Mouse (Mus musculus): Measurements from ENCODE around the gene Akirin2. TPM values are rescaled to one million over a fixed set of nuclear protein-coding genes. Genes with fewer than 3 reads are reported as not detected.

Akirin2 gene
- polyA plus RNA-seq (2015; fragmentation: Nextera tagmentation; extraction: Ambion mirVana): 24.0 and 26.2 TPM in 2 replicates

DNA sequence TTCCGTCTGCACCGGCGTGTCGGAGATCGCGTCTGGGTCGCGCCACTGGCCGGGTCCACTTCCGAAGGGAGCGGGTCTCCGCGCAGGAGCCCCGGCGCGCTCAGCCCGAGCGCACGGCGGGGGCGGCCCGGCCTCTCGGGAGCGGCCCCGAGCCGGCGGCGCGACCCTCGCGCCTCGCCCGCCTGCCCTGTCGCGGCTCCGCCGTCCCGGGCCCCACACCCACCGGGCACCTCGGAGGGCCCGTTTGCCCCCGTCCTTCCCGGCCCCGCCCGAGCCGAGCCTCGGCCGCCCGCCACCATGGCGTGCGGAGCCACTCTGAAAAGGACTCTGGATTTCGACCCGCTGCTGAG is at the start of gene Akirin2:
Akirin2 (plus strand) TSS at position 190 of the 350 bp plus-strand sequence.
- Histone ChIP-seq H3K4me2 (peak within 1 kb of the TSS; percentile 81), H3K9ac (peak within 1 kb of the TSS; percentile 97), H3K36me3 (peaks cover 9% of the 10 kb centered on the region; the same call in 1 of the 2 replicates), H3K9me3 (replicated peaks) (no peaks in the 10 kb centered on the region), H3K27ac (peak within 1 kb of the TSS; percentile 92), H3K4me3 (replicated peaks) (peak within 1 kb of the TSS; percentile 90), H3K27me3 (no peaks in the 10 kb centered on the region), H3K4me1 (replicated peaks) (peaks cover 34% of the 10 kb centered on the region)
- DNase-seq (no peak), ATAC-seq (ENCODE audit: low read depth) (peak; percentile 70)
- WGBS (ENCODE audit: insufficient replicate concordance): under 1% methylated on average over 34 of the region's 53 CpGs

DNA sequence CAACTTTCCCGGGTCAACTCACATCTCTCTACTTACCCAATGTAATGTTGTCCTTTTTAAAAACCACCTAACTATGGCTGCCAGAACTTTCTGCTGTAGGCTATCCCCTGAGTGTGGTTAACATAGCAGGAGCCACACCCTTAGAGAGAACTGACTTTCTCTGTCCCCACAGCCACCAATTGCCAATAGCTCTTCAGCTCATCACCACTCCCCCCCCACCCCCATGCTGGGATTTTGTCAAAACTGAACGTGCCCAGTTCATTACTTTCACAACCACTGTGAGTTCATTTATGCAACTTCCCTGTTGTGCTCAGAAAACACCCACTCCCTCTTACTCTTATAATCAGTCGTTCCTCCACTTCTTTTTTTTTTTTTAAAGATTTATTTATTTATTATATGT is 40.4 kb upstream of the Akirin2 start:
- DNase-seq: no peak
- Histone ChIP-seq H3K9ac (no peak overlapping the region), H3K4me3 (replicated peaks) (no peak overlapping the region), H3K27me3 (no peaks in the 10 kb centered on the region), H3K4me1 (replicated peaks) (no peaks in the 10 kb centered on the region), H3K4me2 (no peak overlapping the region), H3K27ac (no peak overlapping the region), H3K9me3 (replicated peaks) (no peaks in the 10 kb centered on the region), H3K36me3 (no peaks in the 10 kb centered on the region)
- no peak for ATAC-seq (ENCODE audit: low read depth)
- WGBS (ENCODE audit: insufficient replicate concordance): 55% methylated on average over 3 of the region's 3 CpGs

DNA sequence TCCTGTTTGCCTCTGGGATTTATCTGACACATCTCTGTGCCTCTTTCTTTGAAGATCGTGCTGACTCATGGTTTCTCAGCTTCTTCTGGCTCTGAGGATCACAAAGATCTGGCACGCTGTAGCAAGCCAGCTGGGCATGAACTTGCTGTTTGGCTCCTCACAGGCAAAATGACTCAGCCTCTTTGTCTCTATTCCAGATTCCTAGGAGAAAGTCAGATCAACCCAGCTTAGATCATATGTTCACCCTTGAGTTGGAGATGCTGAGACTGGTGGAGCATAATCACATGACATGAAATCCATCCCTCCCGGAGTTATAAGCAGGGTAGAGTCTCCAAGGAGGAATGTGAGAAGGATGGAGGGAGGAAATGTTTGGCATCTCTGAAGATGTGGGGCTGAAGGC is 27.9 kb upstream of the Akirin2 start:
- no peak overlapping the region for H3K27ac ChIP-seq
- H3K27me3 ChIP-seq: no peaks in the 10 kb centered on the region
- H3K36me3 ChIP-seq: no peaks in the 10 kb centered on the region
- no peak overlapping the region for H3K9ac ChIP-seq
- no peaks in the 10 kb centered on the region for H3K4me1 ChIP-seq (replicated peaks)
- H3K9me3 ChIP-seq (replicated peaks): no peaks in the 10 kb centered on the region
- DNase-seq (no peak), ATAC-seq (ENCODE audit: low read depth) (no peak)
- H3K4me2 ChIP-seq: no peak overlapping the region
- WGBS (ENCODE audit: insufficient replicate concordance): 51% methylated on average over 3 of the region's 3 CpGs
- H3K4me3 ChIP-seq (replicated peaks): no peak overlapping the region

DNA sequence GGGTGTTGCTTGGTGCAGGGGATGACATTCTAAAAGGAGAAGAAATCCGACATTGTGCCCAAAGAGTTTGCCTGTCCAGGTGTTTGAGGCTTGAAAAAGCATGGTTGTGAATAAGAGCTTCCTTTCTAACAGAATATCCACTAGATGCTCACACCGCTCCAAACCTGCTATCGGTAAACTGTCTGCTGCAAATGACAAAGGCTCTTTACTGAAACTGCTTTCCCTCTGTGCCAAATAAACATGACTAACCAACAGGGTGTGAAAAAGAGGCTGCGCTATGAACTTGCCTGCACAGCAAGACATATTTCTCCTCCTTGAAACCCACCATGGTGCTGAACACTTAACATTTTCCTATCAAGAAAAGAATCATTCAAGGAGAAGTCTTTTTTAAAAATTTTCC is 27.2 kb upstream of the Akirin2 start:
- 81% methylated on average over 4 of the region's 4 CpGs for WGBS (ENCODE audit: insufficient replicate concordance)
- DNase-seq (no peak), ATAC-seq (ENCODE audit: low read depth) (no peak)
- Histone ChIP-seq H3K27ac (no peak overlapping the region), H3K9me3 (replicated peaks) (no peaks in the 10 kb centered on the region), H3K4me3 (replicated peaks) (no peak overlapping the region), H3K9ac (no peak overlapping the region), H3K4me2 (no peak overlapping the region), H3K4me1 (replicated peaks) (no peaks in the 10 kb centered on the region), H3K27me3 (no peaks in the 10 kb centered on the region), H3K36me3 (no peaks in the 10 kb centered on the region)

DNA sequence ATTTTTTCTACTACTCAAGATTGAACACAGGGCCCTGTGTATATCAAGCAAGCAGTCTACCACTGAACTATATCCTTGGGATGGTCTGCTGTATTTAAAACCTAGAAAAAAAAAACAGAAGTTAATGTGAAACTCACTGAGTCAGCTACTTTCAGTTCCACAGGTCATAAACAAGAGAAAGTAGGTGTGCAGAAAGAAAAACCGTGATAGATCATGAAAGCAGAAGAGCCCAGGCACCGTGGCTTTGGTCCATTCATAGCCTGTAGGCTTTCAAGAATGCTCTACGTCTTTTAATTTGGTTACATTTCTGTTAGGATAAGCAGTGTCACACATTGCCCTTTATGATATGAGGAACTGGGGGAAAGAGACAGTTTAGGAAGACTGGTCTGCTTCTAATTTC is 24.0 kb upstream of the Akirin2 start:
- H3K9ac ChIP-seq: no peak overlapping the region
- no peak overlapping the region for H3K4me3 ChIP-seq (replicated peaks)
- H3K27me3 ChIP-seq: no peaks in the 10 kb centered on the region
- no peaks in the 10 kb centered on the region for H3K9me3 ChIP-seq (replicated peaks)
- no peak overlapping the region for H3K4me2 ChIP-seq
- H3K36me3 ChIP-seq: no peaks in the 10 kb centered on the region
- 51% methylated on average over 3 of the region's 3 CpGs for WGBS (ENCODE audit: insufficient replicate concordance)
- H3K4me1 ChIP-seq (replicated peaks): no peaks in the 10 kb centered on the region
- H3K27ac ChIP-seq: no peak overlapping the region
- ATAC-seq (ENCODE audit: low read depth) (no peak), DNase-seq (no peak)

DNA sequence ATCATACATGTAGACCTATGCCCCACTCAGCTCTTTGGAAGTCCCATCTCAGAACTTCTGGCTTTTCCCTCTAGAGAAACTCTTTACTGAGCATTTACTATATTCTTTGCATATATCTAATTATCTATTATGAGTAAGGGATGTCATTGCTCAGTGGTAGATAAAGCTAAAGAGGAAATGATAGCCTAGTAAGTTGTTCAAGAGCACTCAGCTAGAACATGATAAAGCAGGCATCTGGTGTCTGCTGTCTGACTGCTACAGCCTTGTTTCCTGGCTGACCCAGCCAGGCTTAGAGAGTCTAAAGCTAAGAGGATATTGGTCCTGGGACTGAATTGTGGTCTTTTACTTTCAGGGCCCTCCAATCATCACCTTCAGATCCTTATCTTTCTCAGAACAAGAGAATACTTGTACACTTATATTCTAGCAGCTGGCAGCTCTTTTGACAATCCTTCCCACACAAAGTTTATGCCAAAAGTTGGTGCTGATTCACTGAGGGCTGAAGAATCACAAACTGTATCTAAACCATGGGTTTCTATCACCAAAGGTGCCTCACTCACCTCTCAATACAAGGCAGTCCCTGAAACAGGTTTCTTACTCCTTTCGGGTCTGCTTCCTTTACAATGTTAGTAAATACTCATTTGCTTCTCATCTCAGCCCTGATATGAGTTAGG is 22.2 kb upstream of the Akirin2 start:
- 59% methylated on average over 1 of the region's 1 CpGs for WGBS (ENCODE audit: insufficient replicate concordance)
- ATAC-seq (ENCODE audit: low read depth): no peak

DNA sequence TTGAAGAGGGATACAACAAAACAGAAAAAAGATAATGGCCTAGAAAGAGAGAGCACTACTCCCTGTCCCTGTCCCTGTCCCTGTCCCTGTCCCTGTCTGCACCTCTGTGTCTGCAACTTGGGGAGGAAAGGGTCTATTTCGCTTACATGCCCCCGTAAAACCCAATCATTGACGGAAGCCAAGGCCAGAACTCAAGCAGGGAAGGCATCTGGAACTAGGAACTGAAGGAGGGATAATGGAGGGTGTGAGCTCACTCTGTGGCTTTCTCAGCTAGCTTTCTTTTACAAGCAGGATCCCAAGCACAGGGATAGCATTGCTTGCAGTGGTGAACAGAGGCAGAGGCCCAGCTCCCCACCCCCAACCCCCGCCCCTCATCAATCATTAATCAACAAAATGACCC is 21.4 kb upstream of the Akirin2 start:
- Histone ChIP-seq H3K27ac (no peak overlapping the region), H3K27me3 (no peaks in the 10 kb centered on the region), H3K9ac (no peak overlapping the region), H3K4me3 (replicated peaks) (no peak overlapping the region), H3K36me3 (no peaks in the 10 kb centered on the region), H3K4me1 (replicated peaks) (no peaks in the 10 kb centered on the region), H3K9me3 (replicated peaks) (no peaks in the 10 kb centered on the region), H3K4me2 (no peak overlapping the region)
- 50% methylated on average over 4 of the region's 4 CpGs for WGBS (ENCODE audit: insufficient replicate concordance)
- DNase-seq (no peak), ATAC-seq (ENCODE audit: low read depth) (no peak)

More for the DNA sequence above, 22.2 kb upstream of the Akirin2 start:
- H3K9me3 ChIP-seq (replicated peaks): no peaks in the 10 kb centered on the region
- no peak for DNase-seq
- H3K27me3 ChIP-seq: no peaks in the 10 kb centered on the region
- no peak overlapping the region for H3K4me2 ChIP-seq
- H3K9ac ChIP-seq: no peak overlapping the region
- H3K4me3 ChIP-seq (replicated peaks): no peak overlapping the region
- H3K36me3 ChIP-seq: no peaks in the 10 kb centered on the region
- H3K27ac ChIP-seq: no peak overlapping the region
- no peaks in the 10 kb centered on the region for H3K4me1 ChIP-seq (replicated peaks)

DNA sequence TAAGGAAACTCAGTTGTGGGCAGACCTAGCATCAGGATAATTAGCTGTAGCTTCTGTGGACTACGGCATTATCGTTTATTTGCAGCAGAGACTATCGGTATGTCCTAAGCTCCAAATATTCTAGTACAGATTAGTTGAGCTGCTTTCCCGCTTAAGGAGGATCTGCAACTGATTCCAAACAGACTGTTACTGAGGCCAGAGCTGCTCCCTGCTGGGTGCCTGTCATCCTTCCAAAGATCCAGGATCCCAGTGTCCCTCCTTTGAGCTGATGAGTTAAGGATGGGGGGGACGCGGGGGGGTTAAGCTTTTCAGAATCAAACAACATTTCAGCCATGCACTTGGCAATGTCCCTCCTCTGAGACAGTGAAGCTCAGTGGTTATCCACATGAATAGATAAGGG is 20.8 kb upstream of the Akirin2 start:
- ATAC-seq (ENCODE audit: low read depth) (no peak), DNase-seq (no peak)
- H3K27me3 ChIP-seq: no peaks in the 10 kb centered on the region
- H3K4me2 ChIP-seq: no peak overlapping the region
- H3K9me3 ChIP-seq (replicated peaks): no peaks in the 10 kb centered on the region
- no peak overlapping the region for H3K27ac ChIP-seq
- WGBS (ENCODE audit: insufficient replicate concordance): 75% methylated on average over 6 of the region's 6 CpGs
- no peak overlapping the region for H3K9ac ChIP-seq
- no peak overlapping the region for H3K4me3 ChIP-seq (replicated peaks)
- H3K4me1 ChIP-seq (replicated peaks): no peaks in the 10 kb centered on the region
- no peaks in the 10 kb centered on the region for H3K36me3 ChIP-seq

DNA sequence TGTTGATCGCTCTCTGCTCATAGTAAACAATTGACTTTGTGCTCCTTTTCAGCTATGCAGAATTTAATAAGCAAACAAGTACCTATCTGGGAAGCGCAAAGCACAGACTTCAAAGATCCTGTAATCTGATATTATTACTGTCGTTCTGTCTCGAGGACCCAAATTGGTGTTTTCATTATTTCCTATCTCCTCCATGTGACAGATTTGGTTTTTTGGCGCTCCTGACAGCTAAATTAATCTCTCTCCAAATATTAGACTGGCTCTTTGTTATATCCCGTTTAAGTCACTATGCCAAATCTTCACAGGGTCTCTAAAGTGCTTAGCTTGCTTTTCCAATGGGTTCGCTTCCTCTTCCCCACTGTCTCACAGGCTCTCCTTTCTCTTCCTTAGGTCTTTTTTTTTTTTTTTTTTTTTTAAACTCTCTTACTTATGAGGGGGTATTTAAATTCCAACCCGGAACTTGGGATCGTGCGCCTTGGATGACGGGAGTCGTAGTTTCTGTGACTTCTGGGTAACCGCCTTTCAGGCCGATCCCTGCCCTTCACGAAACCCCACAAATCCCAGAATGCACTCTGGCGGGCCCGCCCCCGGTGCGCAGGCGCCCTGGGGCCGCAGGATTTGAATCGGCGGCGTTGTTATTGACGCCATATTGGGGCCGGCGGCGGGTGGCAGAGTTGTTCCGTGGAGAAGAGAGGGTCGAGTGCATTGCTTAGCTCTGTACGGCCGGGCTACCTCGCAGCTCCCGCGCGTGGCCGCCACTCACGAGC is 573 bp upstream of the Akirin2 start:
- Histone ChIP-seq H3K36me3 (peaks cover 4% of the 10 kb centered on the region; the same call in 1 of the 2 replicates), H3K4me2 (peak overlapping the region; percentile 81), H3K4me3 (replicated peaks) (peak overlapping the region; percentile 90), H3K27me3 (no peaks in the 10 kb centered on the region), H3K27ac (peak overlapping the region; percentile 92), H3K9ac (peak overlapping the region; percentile 97), H3K9me3 (replicated peaks) (no peaks in the 10 kb centered on the region), H3K4me1 (replicated peaks) (peaks cover 29% of the 10 kb centered on the region)
- peak; percentile 92 for DNase-seq
- WGBS (ENCODE audit: insufficient replicate concordance): 2% methylated on average over 38 of the region's 38 CpGs
- ATAC-seq (ENCODE audit: low read depth): peak; percentile 90

DNA sequence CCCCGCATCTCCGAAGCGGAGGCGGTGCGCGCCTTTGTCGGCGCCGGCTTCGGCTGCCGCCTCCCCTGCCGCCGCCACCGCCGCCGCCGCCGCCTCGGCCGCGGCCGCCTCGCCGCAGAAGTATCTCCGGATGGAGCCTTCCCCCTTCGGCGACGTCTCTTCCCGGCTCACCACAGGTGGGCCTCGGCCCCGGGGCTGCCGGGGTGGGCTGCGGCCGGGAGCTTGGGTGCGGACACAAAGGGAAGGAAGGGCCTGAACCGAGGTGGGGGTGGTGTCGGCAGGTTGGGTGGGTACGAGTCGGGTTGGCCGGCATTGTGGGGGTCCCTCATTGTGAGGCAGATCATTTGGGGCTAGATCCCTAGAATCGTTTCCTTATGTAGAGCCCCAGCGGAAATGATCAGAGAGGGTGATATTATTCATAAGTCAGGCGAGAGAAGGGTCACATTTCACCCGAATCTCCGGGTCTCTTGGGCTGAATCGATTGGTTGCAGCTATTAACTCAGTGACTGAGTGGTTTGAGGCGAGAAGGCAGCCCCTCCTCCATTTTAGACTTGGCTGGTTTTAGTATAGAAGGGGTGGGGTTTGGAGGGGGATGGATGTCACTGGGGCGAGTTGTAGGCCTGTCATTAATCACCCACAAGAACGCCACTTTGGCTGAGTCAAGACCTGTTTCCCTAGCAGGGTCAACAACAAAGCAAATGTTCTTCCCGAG is 517 bp downstream of the Akirin2 start:
- peak overlapping the region; percentile 97 for H3K9ac ChIP-seq
- no peaks in the 10 kb centered on the region for H3K9me3 ChIP-seq (replicated peaks)
- peak; percentile 44 for DNase-seq
- peaks cover 36% of the 10 kb centered on the region for H3K4me1 ChIP-seq (replicated peaks)
- H3K36me3 ChIP-seq: peaks cover 10% of the 10 kb centered on the region; the same call in 1 of the 2 replicates
- peak; percentile 63 for ATAC-seq (ENCODE audit: low read depth)
- under 1% methylated on average over 49 of the region's 50 CpGs for WGBS (ENCODE audit: insufficient replicate concordance)
- H3K27me3 ChIP-seq: no peaks in the 10 kb centered on the region
- H3K27ac ChIP-seq: peak overlapping the region; percentile 92
- H3K4me2 ChIP-seq: peak overlapping the region; percentile 81
- peak overlapping the region; percentile 90 for H3K4me3 ChIP-seq (replicated peaks)

DNA sequence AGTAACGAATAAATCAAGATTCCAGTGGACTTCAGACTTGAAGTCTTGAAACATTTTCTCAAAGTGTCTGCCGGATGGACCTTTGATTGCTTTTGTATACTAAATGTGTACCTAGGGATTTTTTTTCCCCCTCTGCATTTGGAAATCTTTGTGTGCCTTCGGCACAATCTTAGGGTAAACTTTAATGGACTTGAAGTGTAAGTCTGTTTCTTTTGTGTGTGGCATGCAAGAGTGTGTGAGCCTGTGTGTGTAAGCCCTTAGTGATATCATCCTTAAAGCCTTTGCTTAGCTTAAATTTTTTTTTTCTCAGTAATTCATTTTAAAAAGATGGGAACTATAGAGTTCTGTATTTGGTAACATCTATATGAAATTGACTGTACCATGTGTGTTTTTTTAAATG is 1.2 kb downstream of the Akirin2 start:
- Histone ChIP-seq H3K9ac (peak overlapping the region; percentile 97), H3K4me3 (replicated peaks) (peak overlapping the region; percentile 90), H3K4me1 (replicated peaks) (peaks cover 43% of the 10 kb centered on the region), H3K27ac (peak overlapping the region; percentile 92), H3K9me3 (replicated peaks) (no peaks in the 10 kb centered on the region), H3K36me3 (peaks cover 10% of the 10 kb centered on the region; the same call in 1 of the 2 replicates), H3K4me2 (peak overlapping the region; percentile 81), H3K27me3 (no peaks in the 10 kb centered on the region)
- WGBS (ENCODE audit: insufficient replicate concordance): 27% methylated on average over 3 of the region's 3 CpGs
- ATAC-seq (ENCODE audit: low read depth): no peak
- no peak for DNase-seq

Data from liver, embryonic 13.5 days (tissue).